Mouse (Mus musculus) CH12.LX (cell line): ENCODE data around the gene Dgkz. TPM values are rescaled to one million over a fixed set of nuclear protein-coding genes. Genes with fewer than 3 reads are reported as not detected.

ENCODE experiments used
- DNase-seq: peaks from one replicate; pipeline ENCODE4 v3.0.0-alpha.2; 2013; ENCODE audit errors: extremely low read depth
- H3K27ac ChIP-seq: 2 replicates; pipeline ENCODE4 v1.5.1; 2012; ENCODE audit warnings: low read depth, mild to moderate bottlenecking, control low read depth, moderate library complexity; ENCODE audit not compliant: insufficient read depth
- H3K27me3 ChIP-seq: replicated peaks from 2 replicates; pipeline ENCODE3; 2012; ENCODE audit warnings: inconsistent platforms
- H3K36me3 ChIP-seq, 2 experiments: replicated peaks in 1 of 2; 2 replicates each; pipeline versions ENCODE3 to v1.6.1; 2012; ENCODE audit warnings: inconsistent platforms in 1 of 2, low read length in 1 of 2, mild to moderate bottlenecking in 1 of 2, mixed read lengths in 1 of 2, moderate library complexity in 1 of 2; ENCODE audit not compliant: control insufficient read depth in 1 of 2, insufficient read depth in 1 of 2
- H3K4me1 ChIP-seq, 2 experiments: 2 replicates each; pipeline ENCODE4 v1.6.1; 2012; ENCODE audit warnings: inconsistent platforms in 1 of 2, moderate library complexity in 1 of 2; ENCODE audit not compliant: insufficient read depth in 2 of 2, control insufficient read depth in 1 of 2
- H3K4me2 ChIP-seq: 2 replicates; pipeline ENCODE4 v1.6.1; 2012; ENCODE audit warnings: low read depth, mild to moderate bottlenecking, control low read depth; ENCODE audit not compliant: poor library complexity, insufficient read depth, severe bottlenecking
- H3K4me3 ChIP-seq, 3 experiments: fragments of 150-350 bp in 1 of 3; sonication (generic) in 1 of 3; replicated peaks in 1 of 3; 2 replicates each; pipeline versions ENCODE3 to v1.5.1; 2011 to 2012; ENCODE audit warnings: low read depth in 2 of 3, low read length in 2 of 3, mild to moderate bottlenecking in 2 of 3, moderate library complexity in 2 of 3, control low read depth in 1 of 3, improper control_type of control experiment in 1 of 3, inconsistent platforms in 1 of 3, mixed read lengths in 1 of 3; ENCODE audit not compliant: poor library complexity in 1 of 3
- H3K79me2 ChIP-seq: replicated peaks from 2 replicates; pipeline ENCODE4 v1.6.1; 2012; ENCODE audit warnings: mild to moderate bottlenecking, moderate library complexity; ENCODE audit not compliant: control insufficient read depth, poor library complexity, insufficient read depth, severe bottlenecking; ENCODE audit errors: extremely low read depth
- H3K9ac ChIP-seq: 2 replicates; pipeline ENCODE4 v1.6.1; 2012; ENCODE audit warnings: low read depth, mild to moderate bottlenecking, control low read depth, moderate library complexity; ENCODE audit not compliant: insufficient read depth
- H3K9me3 ChIP-seq: replicated peaks from 2 replicates; pipeline ENCODE3; 2012; ENCODE audit warnings: low read length, inconsistent platforms, mixed read lengths
- CHD1 ChIP-seq: IDR thresholded peaks from 2 replicates; pipeline ENCODE4 v1.6.1; 2012; ENCODE audit warnings: low read depth, low read length, improper control_type of control experiment, inconsistent platforms
- CHD2 ChIP-seq: IDR thresholded peaks from 2 replicates; pipeline ENCODE4 v1.6.1; 2011; ENCODE audit warnings: low read length, improper control_type of control experiment
- CTCF ChIP-seq, 2 experiments: IDR thresholded peaks in 1 of 2; conservative IDR thresholded peaks in 1 of 2; 2 replicates each; pipeline ENCODE4 v1.5.1; 2011 to 2012; ENCODE audit warnings: low read depth in 2 of 2, low read length in 2 of 2, improper control_type of control experiment in 1 of 2, inconsistent platforms in 1 of 2, mild to moderate bottlenecking in 1 of 2, moderate library complexity in 1 of 2
- E2F4 ChIP-seq: IDR thresholded peaks from 2 replicates; pipeline ENCODE4 v1.6.1; 2011; ENCODE audit warnings: low read depth, low read length, improper control_type of control experiment; ENCODE audit not compliant: insufficient replicate concordance
- EP300 ChIP-seq: IDR thresholded peaks from 2 replicates; pipeline ENCODE4 v1.6.1; 2011; ENCODE audit warnings: low read length, improper control_type of control experiment
- ETS1 ChIP-seq: conservative IDR thresholded peaks from 2 replicates; pipeline ENCODE4 v1.6.1; 2012; ENCODE audit warnings: low read depth, mild to moderate bottlenecking, inconsistent platforms, low read length, improper control_type of control experiment, moderate library complexity
- GABPA ChIP-seq: IDR thresholded peaks from 2 replicates; pipeline ENCODE4 v1.6.1; 2012; ENCODE audit warnings: low read depth, low read length, improper control_type of control experiment, inconsistent platforms; ENCODE audit not compliant: insufficient replicate concordance
- JUN ChIP-seq: IDR thresholded peaks from 2 replicates; pipeline ENCODE4 v1.6.1; 2011; ENCODE audit warnings: low read depth, mild to moderate bottlenecking, low read length, improper control_type of control experiment, moderate library complexity; ENCODE audit not compliant: insufficient read depth
- JUND ChIP-seq: conservative IDR thresholded peaks from 2 replicates; pipeline ENCODE4 v1.6.1; 2011; ENCODE audit warnings: low read depth, low read length, improper control_type of control experiment
- KAT2A ChIP-seq: IDR thresholded peaks from 2 replicates; pipeline ENCODE4 v1.6.1; 2012; ENCODE audit warnings: low read length, improper control_type of control experiment, inconsistent platforms; ENCODE audit not compliant: insufficient replicate concordance
- MAFK ChIP-seq: IDR thresholded peaks from 2 replicates; pipeline ENCODE4 v1.6.1; 2011; ENCODE audit warnings: low read length, improper control_type of control experiment; ENCODE audit not compliant: insufficient replicate concordance
- MAX ChIP-seq: IDR thresholded peaks from 2 replicates; pipeline ENCODE4 v1.6.1; 2011; ENCODE audit warnings: low read length, improper control_type of control experiment
- MAZ ChIP-seq: IDR thresholded peaks from 2 replicates; pipeline ENCODE4 v1.6.1; 2012; ENCODE audit warnings: low read depth, mild to moderate bottlenecking, inconsistent platforms, low read length, improper control_type of control experiment, moderate library complexity
- MEF2A ChIP-seq: IDR thresholded peaks from 2 replicates; pipeline ENCODE4 v1.6.1; 2014; ENCODE audit warnings: low read depth, mild to moderate bottlenecking, inconsistent platforms, low read length, improper control_type of control experiment, borderline replicate concordance
- MYC ChIP-seq: IDR thresholded peaks from 2 replicates; pipeline ENCODE4 v1.6.1; 2011; ENCODE audit warnings: low read depth, mild to moderate bottlenecking, improper control_type of control experiment, low read length
- NELFE ChIP-seq: IDR thresholded peaks from 2 replicates; pipeline ENCODE4 v1.6.1; 2011; ENCODE audit warnings: low read depth, low read length, improper control_type of control experiment
- NRF1 ChIP-seq: IDR thresholded peaks from 2 replicates; pipeline ENCODE4 v1.6.1; 2014; ENCODE audit warnings: low read depth, mild to moderate bottlenecking, inconsistent platforms, low read length, improper control_type of control experiment, moderate library complexity
- PAX5 ChIP-seq: IDR thresholded peaks from 2 replicates; pipeline ENCODE4 v1.6.1; 2012; ENCODE audit warnings: low read length, inconsistent platforms, mixed read lengths
- POLR2A ChIP-seq: IDR thresholded peaks from 2 replicates; pipeline ENCODE4 v1.6.1; 2011; ENCODE audit warnings: low read depth, mild to moderate bottlenecking, improper control_type of control experiment, low read length
- POLR2AphosphoS2 ChIP-seq: IDR thresholded peaks from 2 replicates; pipeline ENCODE4 v1.6.1; 2011; ENCODE audit warnings: low read depth, low read length, improper control_type of control experiment
- RAD21 ChIP-seq: IDR thresholded peaks from 2 replicates; pipeline ENCODE4 v1.6.1; 2011; ENCODE audit warnings: low read depth, mild to moderate bottlenecking, low read length, improper control_type of control experiment, moderate library complexity
- RCOR1 ChIP-seq: conservative IDR thresholded peaks from 2 replicates; pipeline ENCODE4 v1.6.1; 2012; ENCODE audit warnings: low read depth, mild to moderate bottlenecking, inconsistent platforms, low read length, improper control_type of control experiment
- SIN3A ChIP-seq: IDR thresholded peaks from 2 replicates; pipeline ENCODE4 v1.6.1; 2012; ENCODE audit warnings: low read length, improper control_type of control experiment, inconsistent platforms
- SMC3 ChIP-seq: IDR thresholded peaks from 2 replicates; pipeline ENCODE4 v1.6.1; 2011; ENCODE audit warnings: low read depth, low read length, improper control_type of control experiment
- TBP ChIP-seq: conservative IDR thresholded peaks from 2 replicates; pipeline ENCODE4 v1.6.1; 2011; ENCODE audit warnings: low read depth, low read length, improper control_type of control experiment
- TCF12 ChIP-seq: IDR thresholded peaks from 2 replicates; pipeline ENCODE4 v1.6.1; 2014; ENCODE audit warnings: low read depth, mild to moderate bottlenecking, inconsistent platforms, low read length, improper control_type of control experiment
- UBTF ChIP-seq: IDR thresholded peaks from 2 replicates; pipeline ENCODE4 v1.6.1; 2012; ENCODE audit warnings: low read depth, mild to moderate bottlenecking, inconsistent platforms, low read length, improper control_type of control experiment, moderate library complexity
- USF2 ChIP-seq: conservative IDR thresholded peaks from 2 replicates; pipeline ENCODE4 v1.6.1; 2011; ENCODE audit warnings: low read depth, low read length, improper control_type of control experiment
- ZKSCAN1 ChIP-seq: IDR thresholded peaks from 2 replicates; pipeline ENCODE4 v1.6.1; 2012; ENCODE audit warnings: low read depth, inconsistent platforms, low read length, improper control_type of control experiment, borderline replicate concordance
- ZMIZ1 ChIP-seq: IDR thresholded peaks from 2 replicates; pipeline ENCODE4 v1.6.1; 2012; ENCODE audit warnings: low read depth, mild to moderate bottlenecking, inconsistent platforms, low read length, improper control_type of control experiment
- ZNF384 ChIP-seq: IDR thresholded peaks from 2 replicates; pipeline ENCODE4 v1.6.1; 2012; ENCODE audit warnings: low read depth, low read length, improper control_type of control experiment, inconsistent platforms
- dilution Hi-C: fragments of 300-500 bp; cut with MboI; formaldehyde crosslinking; loops from 2 replicates; pipeline ENCODE4 v1.14.3; 2020; ENCODE audit warnings: low sequenced_read_pairs; ENCODE audit not compliant: extremely low pct_unique_long_range_greater_than_20kb, extremely low pct_ligation_motif_present
- in situ Hi-C: fragments of 300-500 bp; cut with MboI; formaldehyde crosslinking; loops from 3 replicates; pipeline ENCODE4 v1.14.3; 2019; ENCODE audit warnings: low sequenced_read_pairs, low pct_ligation_motif_present, low pct_unique_long_range_greater_than_20kb, mixed read lengths
- polyA plus RNA-seq: library from polyadenylated mRNA; unstranded; fragments of >175 nt; gene quantifications from 2 replicates; pipeline ENCODE4 v1.2.1, GENCODE M21; 2012; ENCODE audit warnings: low read depth; ENCODE audit not compliant: insufficient read length
- total RNA-seq, 2 experiments: library from RNA; depleted of rRNA; stranded (reverse); fragments of 300-350 nt in 1 of 2; fragments of >200 nt in 1 of 2; gene quantifications; 2 replicates each; pipeline ENCODE4 v1.2.3; 2012 to 2014

The Dgkz gene
- total and polyA plus RNA-seq, 3 experiments: 38.6 to 60.2 (median 50.4) TPM

- peaks cover 0 to 2% of the 10 kb centered on the region in 2 experiments for H3K36me3 ChIP-seq
- no peak overlapping the region for H3K4me2 ChIP-seq
- no peak overlapping the region for H3K9ac ChIP-seq
- no peak overlapping the region for H3K4me3 ChIP-seq
- no peaks in the 10 kb centered on the region for H3K9me3 ChIP-seq
- H3K27me3 ChIP-seq: peaks cover 22% of the 10 kb centered on the region
- DNase-seq: no peak
- no peak for TF ChIP-seq ZMIZ1
- no peak for TF ChIP-seq SIN3A
- TF ChIP-seq MAZ: no peak
- TF ChIP-seq TCF12: no peak
- no peak for TF ChIP-seq PAX5
- no peak for TF ChIP-seq UBTF
- TF ChIP-seq GABPA: no peak
- no peak for TF ChIP-seq RAD21
- TF ChIP-seq CHD1: no peak
- TF ChIP-seq TBP: no peak
- TF ChIP-seq KAT2A: no peak
- TF ChIP-seq CHD2: no peak
- no peak for TF ChIP-seq JUND
- no peak for TF ChIP-seq ETS1
- no peak for TF ChIP-seq EP300
- TF ChIP-seq CTCF (conservative IDR thresholded peaks at IDR 0.05 in 1 of 2, IDR thresholded peaks at IDR 0.05 in 1 of 2; ENCODE audit: low read depth in 2 of 2, low read length in 2 of 2): no peak
- no peak for TF ChIP-seq USF2
- TF ChIP-seq MEF2A: no peak
- no peak for TF ChIP-seq ZKSCAN1
- TF ChIP-seq ZNF384: no peak
- peaks cover 13 to 37% of the 10 kb centered on the region in 2 experiments for H3K4me1 ChIP-seq
- in situ Hi-C loops (no loop called here), dilution Hi-C loops (no loop called here)
- peaks cover 19% of the 10 kb centered on the region for H3K79me2 ChIP-seq
- H3K27ac ChIP-seq: no peak overlapping the region
Measured at GRCm38 (mm10) chr2:91966367-91966766, 9.3 kb downstream of the Dgkz start.

- dilution Hi-C loops: no loop called here
- TF ChIP-seq MYC: no peak
- TF ChIP-seq POLR2AphosphoS2: 0 out of 2 replicates have a peak, but pooled peaks have one; percentile 28
- TF ChIP-seq MEF2A: peak; percentile 54; the same call in 1 of the 2 replicates
- TF ChIP-seq NELFE: peak; percentile 71
- no peak for TF ChIP-seq ZKSCAN1
- no peak for TF ChIP-seq E2F4
- TF ChIP-seq CHD1: 0 out of 2 replicates have a peak, but pooled peaks have one; percentile 44
- peak; percentile 49; the same call in 1 of the 2 replicates for TF ChIP-seq ZMIZ1
- no peak; the same call in 1 of the 2 replicates for TF ChIP-seq CHD2
- no peak for TF ChIP-seq MAX
- peak; percentile 72 for TF ChIP-seq SIN3A
- TF ChIP-seq NRF1: 0 out of 2 replicates have a peak, but pooled peaks have one; percentile 25
- TF ChIP-seq EP300: no peak; the same call in 1 of the 2 replicates
- peak; percentile 78; the same call in 1 of the 2 replicates for TF ChIP-seq TCF12
- no peak for TF ChIP-seq CTCF (conservative IDR thresholded peaks at IDR 0.05 in 1 of 2, IDR thresholded peaks at IDR 0.05 in 1 of 2; ENCODE audit: low read depth in 2 of 2, low read length in 2 of 2)
- TF ChIP-seq UBTF: peak; percentile 56; the same call in 1 of the 2 replicates
- TF ChIP-seq GABPA: no peak
- no peak for TF ChIP-seq JUN
- TF ChIP-seq MAFK: no peak
- no peak for TF ChIP-seq KAT2A
- TF ChIP-seq RCOR1: no peak
- TF ChIP-seq POLR2A: peak; percentile 66; the same call in 1 of the 2 replicates
- no peak for TF ChIP-seq SMC3
Measured at GRCm38 (mm10) chr2:91965417-91965816, 10.2 kb downstream of the Dgkz start.

More at GRCm38 (mm10) chr2:91965417-91965816, 10.2 kb downstream of the Dgkz start:
- DNase-seq: no peak
- Histone ChIP-seq H3K4me3 (peak overlapping the region; percentile 70 to 91 (median 79)), H3K27ac (peak overlapping the region; percentile 23; the same call in 1 of the 2 replicates), H3K36me3 (peaks cover 0 to 10% of the 10 kb centered on the region in 2 experiments), H3K4me1 (peaks cover 13 to 44% of the 10 kb centered on the region in 2 experiments), H3K27me3 (peaks cover 18% of the 10 kb centered on the region), H3K9me3 (no peaks in the 10 kb centered on the region), H3K79me2 (peaks cover 23% of the 10 kb centered on the region), H3K4me2 (peak overlapping the region; percentile 83), H3K9ac (peak overlapping the region; percentile 71)
- in situ Hi-C loops: no loop called here
